Mouse (Mus musculus): ENCODE measurements around the gene Adprm. TPM values are rescaled to one million over a fixed set of nuclear protein-coding genes. Genes with fewer than 3 reads are reported as not detected.

The Adprm gene
- polyA plus RNA-seq, 1 experiment from 2014 or later, result 38.0 TPM

GRCm38 (mm10) chr11:67020948-67021347 is 31.4 kb downstream of the Adprm start:
- Histone ChIP-seq H3K9me3 (no peaks in the 10 kb centered on the region), H3K36me3 (no peaks in the 10 kb centered on the region), H3K9ac (no peak overlapping the region), H3K4me1 (replicated peaks) (peaks cover 46% of the 10 kb centered on the region), H3K4me2 (peak overlapping the region; percentile 44), H3K4me3 (no peak overlapping the region; the same call in 1 of the 2 replicates), H3K27me3 (0 out of 2 replicates have a peak, but pooled peaks cover 8% of the 10 kb centered on the region), H3K27ac (replicated peaks) (no peak overlapping the region)
- peak; percentile 32; the same call in 1 of the 2 replicates for ATAC-seq (ENCODE audit: low read depth)
- WGBS, result 5% methylated on average over 12 of the region's 12 CpGs

GRCm38 (mm10) chr11:67019711-67020475 is 32.5 kb downstream of the Adprm start:
- H3K9ac ChIP-seq, result no peak overlapping the region
- 0 out of 2 replicates have a peak, but pooled peaks cover 8% of the 10 kb centered on the region for H3K27me3 ChIP-seq
- no peak for ATAC-seq (ENCODE audit: low read depth)
- H3K4me3 ChIP-seq, result no peak overlapping the region
- no peaks in the 10 kb centered on the region for H3K36me3 ChIP-seq
- no peaks in the 10 kb centered on the region for H3K9me3 ChIP-seq
- H3K4me1 ChIP-seq (replicated peaks), result peaks cover 38% of the 10 kb centered on the region
- H3K4me2 ChIP-seq, result no peak overlapping the region
- H3K27ac ChIP-seq (replicated peaks), result no peak overlapping the region
- 64% methylated on average over 5 of the region's 7 CpGs for WGBS

- H3K27ac ChIP-seq (replicated peaks), result no peak overlapping the region
- no peaks in the 10 kb centered on the region for H3K36me3 ChIP-seq
- peaks cover 27% of the 10 kb centered on the region for H3K4me1 ChIP-seq (replicated peaks)
- ATAC-seq (ENCODE audit: low read depth), result no peak
- no peak overlapping the region for H3K4me3 ChIP-seq
- WGBS, result 4% methylated on average over 12 of the region's 12 CpGs
- 0 out of 2 replicates have a peak overlapping the region, but pooled peaks have one; percentile 26 for H3K9ac ChIP-seq
- H3K4me2 ChIP-seq, result peak overlapping the region; percentile 16; the same call in 1 of the 2 replicates
- H3K9me3 ChIP-seq, result no peaks in the 10 kb centered on the region
- H3K27me3 ChIP-seq, result 0 out of 2 replicates have a peak, but pooled peaks cover 8% of the 10 kb centered on the region
Observed at GRCm38 (mm10) chr11:67017801-67018591, 34.4 kb downstream of the Adprm start.

DNA sequence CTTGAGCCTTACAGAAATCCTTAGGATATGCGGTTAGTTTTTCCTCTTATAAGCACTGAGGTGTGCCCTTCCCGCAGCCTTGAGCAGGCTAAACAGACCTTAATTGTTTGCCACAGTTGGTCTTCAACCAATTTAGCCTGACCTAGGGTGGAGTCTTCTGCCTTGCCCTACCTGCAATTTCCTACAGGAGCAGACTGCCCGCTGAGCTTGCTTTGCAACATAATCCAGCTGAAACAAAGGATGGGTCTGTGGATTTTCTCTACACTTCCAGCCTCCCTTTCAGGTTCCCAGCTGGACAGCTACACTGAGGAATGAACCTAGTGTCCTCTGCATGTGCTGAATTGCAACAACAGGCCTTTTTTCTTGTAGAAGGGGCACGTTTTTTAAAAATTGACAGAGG is 40.8 kb downstream of the Adprm start:
- no peak overlapping the region for H3K4me2 ChIP-seq
- H3K27me3 ChIP-seq, result no peaks in the 10 kb centered on the region
- no peak overlapping the region for H3K9ac ChIP-seq
- H3K4me3 ChIP-seq, result no peak overlapping the region
- H3K27ac ChIP-seq (replicated peaks), result no peak overlapping the region
- no peak for ATAC-seq (ENCODE audit: low read depth)
- H3K9me3 ChIP-seq, result no peaks in the 10 kb centered on the region
- no peaks in the 10 kb centered on the region for H3K36me3 ChIP-seq
- 18% methylated on average over 4 of the region's 4 CpGs for WGBS
- H3K4me1 ChIP-seq (replicated peaks), result peaks cover 42% of the 10 kb centered on the region

- H3K27me3 ChIP-seq, result no peaks in the 10 kb centered on the region
- H3K9me3 ChIP-seq, result no peaks in the 10 kb centered on the region
- no peaks in the 10 kb centered on the region for H3K36me3 ChIP-seq
- H3K27ac ChIP-seq (replicated peaks), result no peak overlapping the region; the same call in 1 of the 2 replicates
- no peak overlapping the region for H3K4me3 ChIP-seq
- H3K9ac ChIP-seq, result peak overlapping the region; percentile 31; the same call in 1 of the 2 replicates
- ATAC-seq (ENCODE audit: low read depth), result no peak
- H3K4me1 ChIP-seq (replicated peaks), result peaks cover 42% of the 10 kb centered on the region
- WGBS, result 8% methylated on average over 8 of the region's 8 CpGs
- no peak overlapping the region for H3K4me2 ChIP-seq
Observed at GRCm38 (mm10) chr11:67010430-67010829, 42.0 kb downstream of the Adprm start.

DNA sequence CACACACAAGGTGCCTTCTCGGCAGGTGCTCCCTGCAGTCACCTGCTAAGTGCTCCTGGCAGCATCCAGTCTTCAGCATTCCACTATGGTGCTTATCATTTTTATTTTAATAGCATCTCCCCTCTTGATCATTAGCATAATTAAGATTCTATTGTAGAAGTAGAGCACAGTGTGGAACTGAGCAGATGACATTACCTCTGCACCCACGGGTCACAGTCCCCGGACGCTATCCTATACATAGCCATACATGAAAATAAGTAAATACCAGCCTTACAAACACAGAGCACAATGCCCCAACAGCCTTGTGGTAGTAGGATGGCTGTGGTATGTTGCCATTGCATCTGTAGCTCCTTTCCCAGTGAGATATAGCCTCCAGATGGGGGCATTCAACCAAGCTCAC is 43.9 kb downstream of the Adprm start:
- H3K27ac ChIP-seq (replicated peaks), result peak overlapping the region; percentile 71
- H3K36me3 ChIP-seq, result no peaks in the 10 kb centered on the region
- H3K9ac ChIP-seq, result no peak overlapping the region
- ATAC-seq (ENCODE audit: low read depth), result peak; percentile 52
- no peaks in the 10 kb centered on the region for H3K27me3 ChIP-seq
- peaks cover 42% of the 10 kb centered on the region for H3K4me1 ChIP-seq (replicated peaks)
- H3K4me2 ChIP-seq, result no peak overlapping the region
- 70% methylated on average over 4 of the region's 4 CpGs for WGBS
- no peak overlapping the region for H3K4me3 ChIP-seq
- H3K9me3 ChIP-seq, result no peaks in the 10 kb centered on the region

- peaks cover 42% of the 10 kb centered on the region for H3K4me1 ChIP-seq (replicated peaks)
- H3K27me3 ChIP-seq, result no peaks in the 10 kb centered on the region
- ATAC-seq (ENCODE audit: low read depth), result peak; percentile 82
- H3K9me3 ChIP-seq, result no peaks in the 10 kb centered on the region
- H3K27ac ChIP-seq (replicated peaks), result peak overlapping the region; percentile 71
- H3K36me3 ChIP-seq, result no peaks in the 10 kb centered on the region
- no peak overlapping the region for H3K4me2 ChIP-seq
- H3K4me3 ChIP-seq, result no peak overlapping the region
- H3K9ac ChIP-seq, result no peak overlapping the region
- 36% methylated on average over 8 of the region's 8 CpGs for WGBS
Observed at GRCm38 (mm10) chr11:67007961-67008360, 44.4 kb downstream of the Adprm start.

GRCm38 (mm10) chr11:67002911-67003310 is 49.5 kb downstream of the Adprm start:
- no peaks in the 10 kb centered on the region for H3K27me3 ChIP-seq
- no peak overlapping the region for H3K9ac ChIP-seq
- H3K4me3 ChIP-seq, result no peak overlapping the region
- H3K4me2 ChIP-seq, result no peak overlapping the region
- no peaks in the 10 kb centered on the region for H3K9me3 ChIP-seq
- H3K4me1 ChIP-seq (replicated peaks), result peaks cover 34% of the 10 kb centered on the region
- H3K36me3 ChIP-seq, result no peaks in the 10 kb centered on the region
- no peak for ATAC-seq (ENCODE audit: low read depth)
- no peak overlapping the region for H3K27ac ChIP-seq (replicated peaks)
- 63% methylated on average over 2 of the region's 2 CpGs for WGBS

- Histone ChIP-seq H3K4me2 (no peak overlapping the region), H3K36me3 (no peaks in the 10 kb centered on the region), H3K9me3 (no peaks in the 10 kb centered on the region), H3K27ac (replicated peaks) (peak overlapping the region; percentile 71), H3K4me1 (replicated peaks) (peaks cover 28% of the 10 kb centered on the region), H3K4me3 (no peak overlapping the region), H3K9ac (peak overlapping the region; percentile 18; the same call in 1 of the 2 replicates), H3K27me3 (no peaks in the 10 kb centered on the region)
- 19% methylated on average over 1 of the region's 1 CpGs for WGBS
- peak; percentile 58; the same call in 1 of the 2 replicates for ATAC-seq (ENCODE audit: low read depth)
Observed at GRCm38 (mm10) chr11:67001717-67002116, 50.7 kb downstream of the Adprm start.

- H3K36me3 ChIP-seq, result no peaks in the 10 kb centered on the region
- H3K4me2 ChIP-seq, result no peak overlapping the region
- H3K9me3 ChIP-seq, result no peaks in the 10 kb centered on the region
- no peak overlapping the region for H3K4me3 ChIP-seq
- no peaks in the 10 kb centered on the region for H3K27me3 ChIP-seq
- H3K4me1 ChIP-seq (replicated peaks), result peaks cover 28% of the 10 kb centered on the region
- no peak overlapping the region for H3K9ac ChIP-seq
- WGBS, result 62% methylated on average over 4 of the region's 4 CpGs
- peak; percentile 74 for ATAC-seq (ENCODE audit: low read depth)
- peak overlapping the region; percentile 71 for H3K27ac ChIP-seq (replicated peaks)
Observed at GRCm38 (mm10) chr11:67000671-67001070, 51.7 kb downstream of the Adprm start.

DNA sequence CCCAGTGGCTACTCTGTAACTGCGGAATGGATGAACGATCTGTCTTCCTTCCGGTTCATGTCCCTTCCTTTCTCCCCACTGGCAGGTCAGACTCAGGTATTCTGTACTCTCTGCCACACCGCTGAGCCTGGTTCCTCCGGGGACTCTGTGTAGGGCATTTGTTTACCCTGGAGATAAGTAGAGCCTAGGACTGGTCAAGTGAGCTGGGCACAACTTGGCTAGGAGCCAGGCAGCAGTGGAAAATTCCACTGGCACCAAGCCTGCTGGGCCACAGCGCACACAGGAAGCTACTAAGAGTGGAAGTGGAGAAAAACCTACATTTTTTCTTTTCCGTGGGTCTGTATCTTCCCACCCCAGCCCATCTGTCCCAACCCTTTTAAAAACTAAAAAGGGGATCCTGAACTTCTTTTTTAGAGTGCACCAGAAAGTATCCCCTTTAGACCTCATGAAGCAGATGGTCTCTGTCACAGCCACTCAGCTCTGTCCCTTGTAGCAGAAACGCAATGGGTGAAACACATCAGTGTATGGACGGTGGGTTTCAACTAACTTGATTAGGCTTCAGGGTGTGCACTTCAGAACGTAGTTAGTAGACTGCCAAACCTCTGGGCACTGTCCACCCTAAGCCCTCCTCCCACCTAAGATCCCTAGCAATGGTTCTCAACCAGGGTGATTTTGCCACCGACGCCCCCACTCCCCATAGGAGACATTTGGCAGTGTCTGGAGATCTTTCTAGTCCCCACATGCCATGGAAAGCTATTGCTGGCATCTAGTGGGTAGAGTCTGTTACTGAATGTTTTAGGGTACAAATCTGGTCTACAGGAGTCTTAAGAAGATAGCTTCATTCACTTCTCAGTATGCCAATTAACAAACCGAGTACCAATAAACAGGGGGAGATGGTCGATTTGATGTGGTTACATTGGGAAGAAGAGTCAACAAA is 53.7 kb downstream of the Adprm start:
- Histone ChIP-seq H3K4me1 (replicated peaks) (peaks cover 28% of the 10 kb centered on the region), H3K4me3 (no peak overlapping the region), H3K4me2 (no peak overlapping the region), H3K27me3 (no peaks in the 10 kb centered on the region), H3K9ac (no peak overlapping the region), H3K27ac (replicated peaks) (no peak overlapping the region), H3K36me3 (no peaks in the 10 kb centered on the region), H3K9me3 (no peaks in the 10 kb centered on the region)
- 79% methylated on average over 14 of the region's 14 CpGs for WGBS
- ATAC-seq (ENCODE audit: low read depth), result no peak
